Mouse (Mus musculus) embryo, embryonic 10 days (tissue): ENCODE measurements around the gene Pipox.

Source experiments
- DNase-seq: peaks from one replicate; pipeline ENCODE4 v3.0.0-alpha.2; 2015; ENCODE audit warnings: low spot score

The Pipox gene

DNA sequence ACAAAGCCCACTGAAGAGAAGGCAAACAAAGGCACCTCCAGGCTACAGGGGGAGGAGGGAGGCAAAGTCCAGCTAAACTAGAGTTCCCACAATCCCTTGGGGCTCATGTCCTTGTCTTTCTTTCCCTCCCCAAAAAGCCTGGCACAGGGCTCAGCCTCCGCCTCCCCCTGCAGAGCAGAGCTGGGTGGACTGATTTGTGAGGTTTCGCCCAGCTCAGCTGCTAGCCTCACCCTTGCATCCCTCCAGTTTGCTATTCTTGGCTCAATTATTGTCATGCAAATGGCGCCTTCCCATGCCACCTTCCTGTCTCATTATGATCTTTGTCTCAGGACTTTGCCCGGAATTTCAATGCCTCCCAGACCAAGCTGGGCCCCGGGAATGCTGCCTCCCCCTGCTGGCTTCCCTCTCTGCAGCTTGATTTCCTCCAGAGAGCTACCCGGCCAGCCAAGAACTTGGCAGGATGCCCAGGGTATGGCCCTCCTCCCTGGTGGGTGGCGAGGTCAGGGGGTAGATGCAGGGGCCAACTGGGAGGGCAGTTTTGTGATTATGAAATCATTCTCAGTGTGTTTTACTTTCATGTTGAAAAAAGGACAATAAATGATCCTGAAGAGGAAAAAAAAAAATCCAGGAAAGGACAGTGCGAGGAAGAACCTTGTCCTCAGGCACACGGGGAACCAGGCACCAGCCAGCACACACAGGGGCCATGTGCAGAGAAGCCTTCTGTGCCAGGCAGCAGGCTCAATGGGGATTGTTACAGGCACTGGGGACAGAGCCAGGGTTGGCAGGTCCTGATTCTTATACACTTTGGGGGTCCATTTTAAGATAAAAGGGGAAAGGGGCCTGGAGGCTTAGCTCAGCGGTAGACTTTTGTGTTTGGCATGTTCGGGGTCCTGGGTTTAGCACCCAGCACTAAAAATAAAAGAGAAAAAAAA is at the start of gene Pipox:
Gene Pipox (minus strand): TSS at position 310 of the 932 bp plus-strand sequence.
- peak; percentile 83 for DNase-seq

DNA sequence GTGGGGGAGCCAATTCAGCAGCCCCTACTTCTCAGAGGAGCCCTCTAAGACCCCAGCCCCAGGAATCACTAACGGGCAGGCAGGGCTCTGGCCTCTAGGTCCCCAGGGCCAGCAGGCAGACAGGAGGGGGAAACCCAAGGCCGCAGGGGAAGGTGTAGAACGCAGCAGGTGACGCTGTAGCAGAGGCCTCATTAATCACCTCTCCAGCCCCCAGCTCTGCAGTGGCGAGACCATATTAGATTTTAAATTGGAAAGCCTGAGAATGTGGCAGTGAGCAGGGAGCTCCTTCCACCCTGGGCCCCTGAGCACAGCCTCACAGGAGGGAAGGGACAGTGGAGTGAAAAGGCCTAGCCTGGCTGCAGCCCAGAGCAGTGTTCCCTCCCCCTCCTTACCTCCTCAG is 48.3 kb upstream of the Pipox start:
- no peak for DNase-seq

DNA sequence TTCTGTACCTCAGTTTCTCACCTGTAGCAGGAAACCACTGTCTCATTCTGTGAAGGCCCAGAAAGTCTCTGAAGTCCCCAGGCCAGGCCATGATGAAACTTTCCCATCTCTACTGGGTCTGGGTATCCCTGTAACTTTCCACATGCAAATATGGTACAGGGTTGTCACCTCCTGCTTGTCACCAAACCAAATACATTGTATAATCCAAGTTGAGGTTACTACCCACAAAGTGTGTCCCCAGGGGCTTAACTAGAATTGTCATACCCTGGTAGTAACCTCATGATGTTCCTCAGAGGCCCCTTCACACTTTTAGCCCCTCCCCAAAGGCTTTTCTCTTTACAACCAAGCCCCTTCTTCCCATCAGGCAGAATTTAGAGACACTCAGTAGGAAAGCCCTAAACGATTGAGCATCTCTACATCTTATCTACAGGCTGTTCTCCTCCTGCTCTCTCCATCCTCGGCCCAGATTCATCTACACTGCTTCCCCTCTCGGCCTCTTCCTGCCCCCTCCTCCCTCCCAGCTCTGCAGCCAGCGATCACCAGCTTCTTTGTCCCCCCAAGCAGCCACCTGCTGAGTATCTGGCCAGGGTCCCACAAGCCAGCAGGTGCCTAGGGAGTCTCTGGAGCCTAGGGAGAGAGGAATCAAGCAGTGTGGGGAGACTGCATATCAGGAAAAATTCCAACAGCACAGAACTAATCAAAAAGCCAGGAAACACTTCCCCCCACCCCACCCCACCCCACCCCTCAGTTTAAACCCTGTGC is 43.9 kb upstream of the Pipox start:
- DNase-seq = no peak

DNA sequence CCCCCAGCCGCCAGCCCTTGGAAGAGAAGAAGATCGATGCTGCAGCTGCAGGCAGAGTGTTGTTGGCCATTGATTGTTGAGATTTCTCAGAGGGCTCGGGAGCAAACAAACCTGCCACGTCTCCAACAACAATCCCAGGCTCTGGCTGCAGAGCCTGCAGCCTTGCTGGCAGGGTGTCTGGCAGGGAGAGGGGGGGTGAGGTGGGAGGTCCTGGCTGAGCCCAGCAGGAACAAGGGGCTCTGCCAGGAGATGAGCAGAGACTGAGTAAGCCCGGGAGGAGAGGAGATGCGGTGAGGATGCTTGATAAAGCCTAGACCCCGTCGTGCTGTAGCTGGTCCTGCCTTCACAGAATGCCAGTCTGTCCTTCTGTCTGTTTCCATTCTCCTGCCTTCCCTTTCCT is 43.0 kb upstream of the Pipox start:
- DNase-seq = no peak

DNA sequence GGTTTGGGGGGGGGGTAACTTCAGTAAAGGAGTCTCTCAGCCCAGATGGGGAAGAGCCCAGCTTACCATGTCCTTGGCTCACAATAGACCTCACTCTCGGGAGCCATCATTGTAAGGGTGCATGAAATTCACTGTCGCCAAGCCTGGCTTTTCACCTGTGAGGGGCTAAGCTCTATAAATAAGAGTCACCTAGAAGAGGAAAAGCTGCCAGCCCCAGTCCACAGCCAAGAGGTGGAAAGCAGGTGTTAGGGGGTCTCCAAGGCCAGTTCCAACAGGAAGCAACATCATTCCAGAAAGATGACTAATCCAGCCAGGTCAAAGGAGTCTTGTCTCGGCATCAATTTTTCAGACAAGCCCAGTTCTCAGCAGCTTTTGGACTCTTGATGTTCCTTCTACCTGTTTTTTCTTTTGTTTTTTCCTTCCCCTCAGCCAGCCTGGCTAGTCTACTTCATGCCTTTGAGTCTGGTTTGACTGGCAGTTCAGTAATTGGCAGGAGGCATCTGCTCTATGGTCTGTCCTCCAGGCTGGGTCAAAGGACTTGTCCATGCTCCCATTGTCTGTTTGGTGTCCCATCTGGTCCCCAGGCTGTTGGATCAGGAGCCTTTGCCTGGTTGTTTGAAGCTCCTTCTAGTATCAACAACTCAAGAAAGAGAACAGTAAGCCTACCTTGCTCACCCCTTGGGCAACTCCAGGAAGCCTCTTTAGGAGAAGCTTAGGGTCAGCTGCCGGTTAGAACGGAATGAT is 40.8 kb upstream of the Pipox start:
- no peak for DNase-seq

DNA sequence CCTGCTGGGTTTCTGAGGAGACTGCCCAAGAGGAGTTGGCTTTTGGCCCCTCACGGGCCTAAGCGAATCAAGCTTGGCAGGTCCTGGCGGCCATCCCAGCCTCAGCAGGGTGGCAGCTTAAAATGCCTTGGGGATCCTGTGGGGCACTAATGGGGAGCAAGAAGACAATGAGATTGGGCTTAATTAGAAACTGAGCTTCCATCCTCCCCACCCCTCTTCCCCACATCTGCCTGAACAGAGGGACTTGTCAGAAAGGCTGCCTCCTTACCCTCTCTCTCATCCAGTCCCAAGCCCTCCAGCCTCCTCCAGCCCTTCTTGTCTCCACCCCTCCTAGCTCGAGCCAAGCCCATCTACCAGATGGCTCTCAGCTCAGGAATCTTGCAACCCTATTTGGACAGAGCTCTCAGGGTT is 40.2 kb upstream of the Pipox start:
- DNase-seq = no peak

DNA sequence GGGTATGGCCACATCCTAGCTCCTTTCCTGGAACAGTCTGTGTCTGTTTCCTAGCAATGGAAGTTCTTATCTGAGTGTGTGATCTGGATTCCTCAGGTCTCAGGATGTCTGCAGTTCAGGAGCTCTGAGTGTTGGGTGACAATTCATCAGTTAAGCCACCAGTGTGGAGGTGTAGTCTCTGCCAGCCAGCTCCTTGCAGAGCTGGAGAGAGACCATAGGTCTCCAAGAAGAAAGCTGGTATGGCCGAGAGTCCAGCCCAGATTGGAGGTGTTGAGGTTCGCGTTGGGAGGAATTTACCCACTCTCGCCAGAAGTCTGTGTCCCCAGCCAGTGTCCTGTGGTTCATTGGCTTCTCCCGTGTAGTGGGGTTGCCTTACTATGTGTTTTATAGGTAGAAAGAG is 38.7 kb upstream of the Pipox start:
- DNase-seq = no peak

DNA sequence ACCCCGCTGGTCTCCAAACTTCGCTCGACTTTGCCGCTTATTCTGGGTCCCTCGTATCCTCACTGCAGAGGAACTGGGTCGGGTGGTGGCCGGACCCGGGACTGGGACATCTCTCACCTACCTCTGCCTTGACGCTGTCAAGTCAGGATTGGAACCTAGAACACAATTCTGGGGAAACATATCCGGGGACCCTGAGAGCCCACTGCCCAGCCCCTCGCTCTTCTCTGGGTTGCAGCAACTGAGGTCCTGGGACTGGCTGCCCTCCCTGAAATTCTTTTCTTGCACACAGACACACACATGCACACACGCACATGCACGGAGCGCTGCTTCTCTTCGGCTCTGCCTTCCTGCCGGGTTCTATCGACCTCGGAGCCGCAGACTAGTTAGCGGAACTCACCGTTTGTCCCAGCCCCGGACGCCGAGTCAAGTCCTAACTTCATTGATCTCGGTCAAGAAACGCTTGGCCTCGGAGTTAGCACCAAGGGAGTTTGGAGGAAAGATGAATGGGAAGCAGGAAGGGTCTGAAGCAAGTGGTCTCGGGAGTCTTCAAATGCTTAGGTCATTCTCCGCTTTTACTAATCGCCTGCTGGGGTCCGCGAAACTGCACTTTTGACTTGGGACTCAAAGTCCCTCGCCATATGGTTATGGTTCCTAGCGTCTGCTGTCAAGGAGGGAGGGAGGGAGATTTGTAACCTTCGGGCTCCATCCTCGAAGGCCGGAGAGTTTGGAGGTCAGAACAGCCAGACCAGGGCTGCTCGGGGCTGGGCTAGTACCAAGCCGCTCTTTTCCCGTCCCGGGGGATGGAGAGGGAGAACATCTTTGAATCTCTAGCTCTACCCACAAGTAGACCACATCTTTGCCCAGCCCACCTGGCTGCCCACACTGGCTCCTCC is 37.9 kb upstream of the Pipox start:
- peak; percentile 34 for DNase-seq

DNA sequence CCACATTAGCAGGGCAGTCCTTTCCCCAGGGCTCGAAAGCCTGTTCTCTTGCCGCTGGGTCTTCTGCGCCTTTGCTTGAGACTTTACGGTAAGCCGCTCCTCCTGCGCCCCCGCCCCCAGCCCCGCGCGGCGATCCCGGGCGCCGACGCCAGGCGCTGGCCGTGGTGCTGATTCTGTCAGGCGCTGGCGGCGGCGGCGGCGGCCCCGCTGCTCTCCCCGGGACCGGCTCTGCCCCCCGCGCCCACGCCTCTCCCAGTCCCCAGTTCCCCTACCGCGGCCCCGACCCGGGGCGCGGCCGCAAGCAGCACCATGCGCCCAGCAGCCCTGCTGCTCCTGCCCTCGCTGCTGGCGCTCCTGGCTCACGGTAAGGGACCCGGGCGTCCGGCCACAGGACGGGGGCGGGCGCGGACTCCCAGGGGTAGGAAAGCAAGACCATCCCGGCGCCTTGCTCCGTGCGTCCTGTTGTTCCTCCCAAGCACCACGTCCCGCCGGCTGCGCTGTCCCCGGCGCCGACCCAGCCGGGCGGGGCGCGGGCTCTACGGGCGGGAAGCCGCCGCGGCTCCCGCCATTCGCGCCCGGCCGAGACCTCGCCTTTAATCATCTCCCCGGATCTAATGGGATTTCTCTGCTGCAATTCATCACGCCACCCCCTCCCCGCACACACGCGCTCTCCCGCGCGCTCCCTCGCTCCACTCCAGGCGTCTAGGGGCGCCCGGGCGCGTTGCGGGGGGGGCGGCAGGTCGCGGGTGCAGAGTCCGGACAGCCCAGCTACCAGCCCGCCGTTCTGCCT is 37.0 kb upstream of the Pipox start, which contains the start of gene Sez6:
Gene Sez6 (plus strand): TSS at position 50 of the 790 bp plus-strand sequence.
- peak; percentile 89 for DNase-seq

DNA sequence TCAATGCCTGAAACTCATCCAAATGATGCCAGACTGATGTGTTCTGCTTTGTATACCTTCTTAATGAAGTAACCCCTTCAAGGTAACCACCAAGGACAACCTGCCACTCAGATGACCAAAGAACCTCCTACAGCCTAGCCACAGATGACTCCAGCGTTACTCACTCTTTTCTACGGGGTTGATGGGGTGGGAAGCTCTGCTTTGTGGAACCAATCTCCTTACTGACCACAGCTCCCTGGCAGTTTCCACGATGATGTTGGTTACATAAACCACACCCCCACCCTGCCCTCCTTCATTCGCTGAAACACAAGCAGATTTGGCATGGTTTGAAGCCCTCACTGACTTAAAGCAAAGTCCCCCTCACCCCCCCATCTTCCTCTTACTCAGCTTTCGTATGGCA is 33.9 kb upstream of the Pipox start:
- no peak for DNase-seq

DNA sequence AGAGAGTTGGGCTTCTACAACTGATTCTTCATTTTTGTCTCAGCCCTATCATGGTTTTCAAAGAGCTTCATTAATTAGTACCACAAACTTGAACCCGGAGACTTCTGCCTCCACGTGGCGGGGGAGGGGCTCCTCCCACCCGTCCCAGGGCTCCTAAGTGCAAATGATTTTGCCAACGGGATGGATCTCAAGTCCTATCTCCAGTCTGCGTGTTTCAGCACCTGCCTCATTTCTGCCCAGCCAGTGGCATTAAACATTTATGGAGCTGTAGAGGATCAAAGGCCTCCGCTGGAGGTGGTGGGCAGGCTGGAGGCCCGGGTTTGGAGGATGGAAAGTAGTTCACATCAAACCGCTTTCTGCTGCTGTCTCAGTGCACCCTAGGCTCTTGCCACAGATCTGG is 32.8 kb upstream of the Pipox start:
- DNase-seq = no peak

DNA sequence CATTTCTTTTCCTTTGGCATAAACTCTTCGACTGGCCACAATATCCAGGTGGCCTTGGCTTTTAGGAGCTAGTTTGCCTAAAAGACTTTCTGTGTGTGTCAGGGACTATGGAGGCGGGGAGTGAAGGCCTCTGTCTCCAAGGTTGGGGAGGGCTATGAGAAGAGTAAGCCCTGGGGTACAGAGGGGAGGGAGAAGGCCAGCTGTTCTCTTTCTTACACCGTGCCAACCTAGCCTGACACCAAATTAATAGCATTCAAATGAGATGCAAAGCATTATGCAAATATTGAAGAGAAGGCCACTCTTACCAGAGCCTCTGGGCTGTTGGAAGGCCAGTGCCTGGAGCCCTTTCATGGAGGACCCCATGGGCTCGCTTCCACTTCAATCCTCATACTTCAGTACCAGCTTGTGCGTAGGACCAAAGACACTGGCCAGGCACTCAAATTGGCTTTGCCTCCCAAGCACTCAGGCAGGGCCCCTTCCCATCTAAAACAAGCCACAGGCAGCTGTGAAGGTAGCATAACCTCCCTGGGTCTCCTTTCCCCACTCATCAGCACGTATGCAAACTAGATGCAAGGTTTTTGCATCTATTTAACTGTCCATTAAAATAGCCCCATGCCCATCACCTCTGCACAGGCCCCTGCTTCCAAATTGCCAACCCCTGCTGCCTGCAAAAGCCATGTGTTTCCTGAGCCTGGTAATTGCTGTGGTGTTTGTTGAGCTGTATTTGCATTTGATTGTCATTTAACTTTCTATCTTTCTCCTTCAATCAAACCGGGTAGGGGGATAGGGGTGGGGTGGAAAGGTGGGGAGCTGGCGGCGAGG is 32.2 kb upstream of the Pipox start:
- no peak for DNase-seq

DNA sequence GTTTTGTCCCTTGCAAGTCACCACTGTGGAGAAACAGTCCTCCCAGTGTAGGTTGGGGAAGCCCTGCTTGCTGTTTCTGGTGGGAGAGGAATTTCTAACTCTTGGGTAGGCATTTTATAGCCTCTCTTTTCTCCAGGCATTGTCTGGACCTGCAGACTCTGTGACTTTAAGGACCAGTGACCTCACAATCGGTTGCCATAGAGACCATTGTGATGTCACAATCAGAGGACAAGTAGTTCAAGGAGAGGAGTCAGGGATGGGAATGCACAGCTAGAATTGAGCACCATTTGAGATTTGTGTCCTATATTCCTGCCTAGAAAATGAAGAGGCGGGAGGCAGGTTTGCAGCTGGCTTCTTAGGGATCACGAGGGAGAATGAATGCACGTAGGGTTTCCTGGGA is 29.4 kb upstream of the Pipox start:
- peak; percentile 41 for DNase-seq

DNA sequence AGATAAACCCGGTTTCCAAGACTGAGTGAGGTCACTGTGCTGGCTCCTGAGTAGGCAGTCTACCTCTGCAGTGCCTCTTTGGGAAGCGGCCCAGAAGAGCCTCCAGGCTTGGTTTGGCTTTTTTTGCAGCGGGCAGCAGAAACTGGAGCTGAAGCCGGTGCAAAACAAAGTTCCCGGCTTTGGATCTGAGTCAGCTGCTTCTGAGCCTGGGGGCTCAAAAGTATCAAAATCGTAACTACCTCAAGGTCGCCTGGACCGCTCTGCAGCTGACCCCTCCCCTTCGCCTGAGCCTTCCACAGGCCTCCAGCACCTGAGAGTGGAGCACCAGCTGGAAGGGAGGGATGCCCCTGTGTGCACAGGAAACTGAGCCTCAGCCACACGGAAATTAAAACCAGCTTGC is 23.3 kb upstream of the Pipox start:
- peak; percentile 58 for DNase-seq

DNA sequence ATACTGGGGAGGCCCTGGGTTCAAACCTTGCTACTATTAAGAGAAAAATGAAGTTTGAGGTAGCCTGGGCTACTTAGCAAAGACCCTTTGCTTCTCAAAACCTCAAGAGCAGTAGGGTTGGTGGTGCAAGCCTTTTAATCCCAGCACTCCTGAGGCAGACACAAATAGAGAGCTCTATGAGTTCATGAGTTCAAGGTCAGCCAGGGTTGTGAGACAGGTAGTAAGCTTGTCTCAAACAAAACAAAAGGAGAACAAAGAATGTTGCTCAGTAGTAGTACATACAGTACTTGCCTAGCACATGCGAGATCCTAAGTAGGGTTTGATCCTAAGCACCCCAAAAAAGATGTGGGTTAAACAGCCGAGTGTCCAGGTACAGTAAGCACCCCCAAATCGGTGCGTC is 22.8 kb upstream of the Pipox start:
- DNase-seq = no peak

DNA sequence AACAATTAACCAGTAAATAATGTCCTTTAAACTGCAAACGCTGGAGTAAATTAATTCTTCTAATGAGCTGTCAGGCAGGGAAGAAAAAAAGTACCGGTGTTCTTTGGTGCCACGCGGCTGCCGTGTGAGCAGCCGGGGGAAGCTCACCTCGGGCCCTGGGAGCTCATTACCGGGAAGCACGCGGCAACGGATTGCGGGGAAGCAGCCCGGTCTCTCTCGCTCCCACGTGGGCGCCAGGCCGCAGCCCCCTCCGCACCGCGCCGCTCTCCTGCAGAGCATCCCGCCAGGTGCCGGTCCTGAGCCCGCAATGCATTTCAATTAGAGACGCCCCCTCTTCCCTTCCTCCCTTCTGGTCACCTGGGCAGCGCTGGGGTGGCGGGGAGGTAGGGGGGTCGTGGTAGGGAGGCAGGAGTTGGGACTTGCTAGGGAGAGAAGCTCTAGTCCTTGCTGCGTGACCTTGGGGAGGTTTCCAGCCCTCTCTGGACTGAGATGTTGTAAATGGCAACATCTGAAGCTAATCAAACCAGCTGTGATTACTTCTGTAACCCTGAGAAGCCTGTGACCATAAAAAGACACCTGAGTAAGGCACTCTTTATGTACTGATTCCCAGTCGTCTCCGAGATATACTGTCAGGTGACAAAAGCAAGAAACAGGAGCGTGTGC is 20.8 kb upstream of the Pipox start:
- DNase-seq = no peak

DNA sequence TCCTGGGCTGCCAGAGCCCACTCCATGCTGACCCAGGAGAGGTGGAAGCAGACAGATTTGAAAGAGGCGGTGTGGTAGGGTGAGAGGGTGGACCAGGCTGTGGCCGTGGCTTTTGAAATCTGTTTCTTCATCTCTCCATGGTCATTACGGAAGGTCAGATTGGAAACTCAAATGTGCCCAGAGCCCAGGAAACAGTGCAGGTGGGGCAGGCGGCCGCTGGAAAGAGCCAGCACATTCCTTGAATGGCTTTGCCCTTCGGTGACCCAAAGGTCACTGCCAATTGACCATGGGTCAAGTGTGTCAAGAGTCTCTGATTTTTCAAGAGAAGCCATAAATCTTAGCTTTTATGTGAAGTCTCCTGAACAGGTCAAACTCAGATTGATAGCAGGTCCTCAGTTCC is 19.6 kb upstream of the Pipox start:
- peak; percentile 79 for DNase-seq

DNA sequence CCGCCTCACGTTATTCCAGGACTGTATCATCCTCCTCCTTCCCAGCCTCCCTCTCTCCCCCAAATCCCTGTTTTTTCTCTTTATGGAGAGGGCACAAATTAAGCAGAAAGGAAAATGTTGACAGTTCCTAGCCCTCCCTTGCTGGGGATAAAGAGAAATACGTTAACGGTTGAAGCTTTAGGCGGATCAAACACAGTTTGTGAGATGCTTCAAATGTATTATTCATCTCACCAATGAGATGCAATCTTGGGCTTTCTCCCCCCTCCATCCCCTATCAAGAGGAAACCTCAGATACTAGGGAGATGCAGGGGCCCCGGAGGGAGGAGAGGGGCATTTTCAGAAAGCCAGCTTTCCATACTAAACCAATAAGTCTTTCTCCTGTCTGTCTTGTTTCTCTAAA is 15.9 kb upstream of the Pipox start:
- no peak for DNase-seq

DNA sequence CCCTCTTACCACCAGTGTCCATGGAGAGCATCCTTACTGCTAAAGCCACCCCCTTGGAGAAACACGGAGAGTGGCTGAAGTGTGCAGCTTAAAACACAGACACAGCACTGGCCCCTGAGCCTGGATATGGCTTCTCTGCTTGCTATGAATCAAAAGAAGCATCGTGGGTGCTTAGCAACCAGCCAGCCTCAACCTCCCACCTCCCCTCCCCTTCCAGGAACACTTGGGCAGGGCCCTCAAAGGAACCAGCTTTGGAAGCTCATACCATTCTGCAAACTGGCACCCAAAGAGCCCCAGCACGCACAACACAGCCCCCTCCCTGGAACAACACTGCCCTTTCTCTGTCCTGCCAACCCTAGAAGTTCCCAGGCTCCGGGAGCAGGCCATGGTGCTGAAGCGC is 15.5 kb upstream of the Pipox start:
- DNase-seq = no peak
